In genomic region chr13:42459892-42460291, GRCm38 (mm10) we compare ENCODE assay signal across 23 mouse cellular contexts.
"Had no signal": no experiment of that assay in that cellular context is flagged by ENCODE, and none has a peak within 500 bp of the region (broad histone marks: within the 10 kb centered on the region; RNA-seq: fewer than 3 reads in every experiment).

No protein-coding gene starts in this region.

- H3K4me3 ChIP-seq: kidney, embryonic 15.5 days; left cerebral cortex, adult 2 months; limb, embryonic 12.5 days; limb, embryonic 15.5 days; midbrain, embryonic 12.5 days; midbrain, embryonic 15.5 days; neural tube, embryonic 13.5 days had no signal

- H3K4me2 ChIP-seq: kidney, embryonic 15.5 days; limb, embryonic 12.5 days; limb, embryonic 15.5 days; liver, embryonic 11.5 days; lung, embryonic 14.5 days; midbrain, embryonic 12.5 days; midbrain, embryonic 15.5 days; neural tube, embryonic 13.5 days had no signal

- H3K9ac ChIP-seq: kidney, embryonic 15.5 days; limb, embryonic 12.5 days; limb, embryonic 15.5 days; liver, embryonic 14.5 days; liver, postnatal 0 days; lung, embryonic 14.5 days; midbrain, embryonic 12.5 days; midbrain, embryonic 15.5 days; neural tube, embryonic 13.5 days had no signal

- H3K36me3 ChIP-seq: kidney, embryonic 15.5 days; limb, embryonic 12.5 days; limb, embryonic 15.5 days; midbrain, embryonic 12.5 days; midbrain, embryonic 15.5 days; neural tube, embryonic 13.5 days had no signal

- DNase-seq: kidney, adult 2 months; kidney, postnatal 10 days; kidney, postnatal 36 days; layer of hippocampus, postnatal 36 days; left cerebral cortex, postnatal 4 days; liver, postnatal 0 days; lung, embryonic 14.5 days; right cerebral cortex, adult 18-20 months; right cerebral cortex, postnatal 14 days; right cerebral cortex, postnatal 4 days; thymus, postnatal 36 days had no signal

- H3K9me3 ChIP-seq: kidney, embryonic 15.5 days; limb, embryonic 12.5 days; limb, embryonic 15.5 days; midbrain, embryonic 12.5 days; midbrain, embryonic 15.5 days; neural tube, embryonic 13.5 days had no signal

- H3K27me3 ChIP-seq: kidney, embryonic 15.5 days; limb, embryonic 12.5 days; limb, embryonic 15.5 days; midbrain, embryonic 12.5 days; midbrain, embryonic 15.5 days; neural tube, embryonic 13.5 days had no signal

- ATAC-seq: liver, postnatal 0 days; lung, postnatal 0 days; midbrain, embryonic 15.5 days had no signal

- H3K4me1 ChIP-seq: kidney, embryonic 15.5 days; limb, embryonic 12.5 days; limb, embryonic 15.5 days; midbrain, embryonic 12.5 days; midbrain, embryonic 15.5 days; neural tube, embryonic 13.5 days had no signal

- H3K27ac ChIP-seq: kidney, embryonic 15.5 days; left cerebral cortex, adult 2 months; limb, embryonic 12.5 days; limb, embryonic 15.5 days; liver, embryonic 14.5 days; macrophage; midbrain, embryonic 12.5 days; midbrain, embryonic 15.5 days; neural tube, embryonic 13.5 days; stomach, postnatal 0 days had no signal
